Mouse (Mus musculus): ENCODE measurements around the gene Cyp2b19.
A peak's percentile ranks its signal among the peaks of the same experiment; 100 is the strongest.
"Not testable (repeated sequence)": the region's sequence is repeated elsewhere in the genome, so short reads cannot be mapped to it uniquely, and the experiment has no call there.

Gene Cyp2b19

GRCm38 (mm10) chr7:26756842-26757241 lies at the start of gene Cyp2b19:
TSS of gene Cyp2b19 (plus strand) at chr7:26757142.
- DNase-seq (ENCODE audit: low spot score), result no peak

- DNase-seq (ENCODE audit: low spot score), result no peak
Measured at GRCm38 (mm10) chr7:26711061-26711460, 45.9 kb upstream of the Cyp2b19 start.

GRCm38 (mm10) chr7:26738940-26739339 lies 18.0 kb upstream of the Cyp2b19 start:
- no peak for DNase-seq (ENCODE audit: low spot score)

GRCm38 (mm10) chr7:26743948-26744347 lies 13.0 kb upstream of the Cyp2b19 start:
- DNase-seq (ENCODE audit: low spot score), result no peak

GRCm38 (mm10) chr7:26745486-26745885 lies 11.5 kb upstream of the Cyp2b19 start:
- DNase-seq (ENCODE audit: low spot score), result no peak

- peak; percentile 26 for DNase-seq (ENCODE audit: low spot score)
Measured at GRCm38 (mm10) chr7:26767084-26767483, 10.1 kb downstream of the Cyp2b19 start.

- no peak for DNase-seq (ENCODE audit: low spot score)
Measured at GRCm38 (mm10) chr7:26769881-26770470, 13.0 kb downstream of the Cyp2b19 start.

GRCm38 (mm10) chr7:26772866-26773586 lies 16.1 kb downstream of the Cyp2b19 start:
- DNase-seq (ENCODE audit: low spot score), result no peak

GRCm38 (mm10) chr7:26775866-26776265 lies 18.9 kb downstream of the Cyp2b19 start:
- DNase-seq (ENCODE audit: low spot score), result no peak

- DNase-seq (ENCODE audit: low spot score), result no peak
Measured at GRCm38 (mm10) chr7:26777806-26778205, 20.9 kb downstream of the Cyp2b19 start.

- DNase-seq (ENCODE audit: low spot score), result peak; percentile 58
Measured at GRCm38 (mm10) chr7:26778474-26778873, 21.5 kb downstream of the Cyp2b19 start.

GRCm38 (mm10) chr7:26779799-26780416 lies 23.0 kb downstream of the Cyp2b19 start:
- no peak for DNase-seq (ENCODE audit: low spot score)

GRCm38 (mm10) chr7:26780510-26780909 lies 23.6 kb downstream of the Cyp2b19 start:
- DNase-seq (ENCODE audit: low spot score), result no peak

- no peak for DNase-seq (ENCODE audit: low spot score)
Measured at GRCm38 (mm10) chr7:26780998-26781766, 24.2 kb downstream of the Cyp2b19 start.

GRCm38 (mm10) chr7:26781767-26782131 lies 24.8 kb downstream of the Cyp2b19 start:
- no peak for DNase-seq (ENCODE audit: low spot score)

- DNase-seq (ENCODE audit: low spot score), result peak; percentile 36
Measured at GRCm38 (mm10) chr7:26783163-26783562, 26.2 kb downstream of the Cyp2b19 start.

GRCm38 (mm10) chr7:26786013-26786412 lies 29.1 kb downstream of the Cyp2b19 start:
- DNase-seq (ENCODE audit: low spot score), result not testable (repeated sequence)

GRCm38 (mm10) chr7:26789984-26790383 lies 33.0 kb downstream of the Cyp2b19 start:
- DNase-seq (ENCODE audit: low spot score), result no peak

- no peak for DNase-seq (ENCODE audit: low spot score)
Measured at GRCm38 (mm10) chr7:26800104-26800503, 43.2 kb downstream of the Cyp2b19 start.

- DNase-seq (ENCODE audit: low spot score), result no peak
Measured at GRCm38 (mm10) chr7:26800996-26801395, 44.1 kb downstream of the Cyp2b19 start.

GRCm38 (mm10) chr7:26808592-26808991 lies 51.6 kb downstream of the Cyp2b19 start, which contains the start of gene Cyp2g1:
TSS of gene Cyp2g1 (plus strand) at chr7:26808892.
- no peak for DNase-seq (ENCODE audit: low spot score)

Data from ovary, postnatal 14 days (tissue).